Mouse (Mus musculus) c-Kit-positive CD71-positive TER-119-positive erythroid progenitor cells, embryonic 14.5 days (primary cell): ENCODE data around the gene Tgm7.
"Not testable (repeated sequence)": the region's sequence is repeated elsewhere in the genome, so short reads cannot be mapped to it uniquely, and the experiment has no call there.

ENCODE experiments used
- DNase-seq: peaks from one replicate; pipeline ENCODE4 v3.0.0-alpha.2; 2013; ENCODE audit warnings: low spot score

Tgm7 gene

DNA sequence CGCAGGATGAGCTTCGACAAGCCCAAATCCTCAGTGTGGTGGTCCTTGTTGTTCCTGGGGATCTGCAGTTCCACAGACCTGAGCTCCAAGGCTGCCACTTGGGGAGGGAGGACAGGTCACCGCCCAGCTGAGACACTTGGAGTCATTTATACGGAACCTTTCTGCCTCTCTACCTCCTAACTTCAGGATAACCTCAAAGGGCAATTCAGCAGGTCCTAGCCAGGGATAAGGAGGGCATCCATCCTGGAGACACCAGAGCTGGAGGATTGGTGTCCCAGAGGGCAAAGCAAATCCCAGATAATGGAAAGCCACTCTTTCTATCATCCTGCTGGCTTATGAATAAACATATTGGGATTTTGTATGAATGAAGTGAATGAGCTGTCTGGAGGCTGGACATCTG lies at the start of gene Tgm7:
Tgm7 (minus strand) TSS at position 101 of the 400 bp plus-strand sequence.
- no peak for DNase-seq

DNA sequence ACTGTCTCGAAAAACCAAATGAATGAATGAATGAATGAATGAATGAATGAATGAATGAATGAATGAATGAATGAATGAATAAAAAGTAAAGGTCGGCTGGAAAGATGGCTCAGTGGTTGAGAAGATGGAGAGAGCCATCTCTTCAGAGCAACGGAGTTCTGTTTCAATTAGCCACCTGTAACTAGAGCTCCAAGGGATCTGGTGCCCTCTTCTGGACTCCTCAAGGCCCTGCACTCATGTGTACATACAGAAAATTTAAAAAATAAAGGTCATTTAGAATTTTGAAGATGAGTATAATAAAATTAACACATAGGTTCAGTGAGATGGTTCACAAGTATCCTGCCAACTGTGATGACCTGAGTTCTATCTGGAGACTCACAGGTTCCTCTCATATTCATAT lies 43.5 kb upstream of the Tgm7 start:
- no peak for DNase-seq

DNA sequence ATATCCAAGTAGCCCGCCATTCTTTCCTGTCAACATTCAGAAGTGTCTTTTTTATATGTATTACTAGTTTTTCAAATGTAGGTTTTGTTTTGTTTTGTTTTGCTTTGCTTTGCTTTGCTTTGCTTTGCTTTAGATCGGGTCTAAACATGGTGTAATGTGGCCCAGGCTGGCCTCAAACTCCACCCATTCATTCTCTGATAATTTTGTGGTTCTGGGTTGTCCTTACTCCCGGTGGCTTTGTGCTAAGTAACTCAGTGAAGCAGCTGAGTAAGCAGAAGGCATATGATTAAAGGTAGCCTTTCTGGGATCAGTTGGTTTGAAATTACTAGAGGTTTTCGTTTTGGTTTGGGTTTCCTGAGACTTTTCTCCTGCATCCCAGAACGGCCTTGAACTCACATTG lies 40.1 kb upstream of the Tgm7 start:
- DNase-seq: no peak

DNA sequence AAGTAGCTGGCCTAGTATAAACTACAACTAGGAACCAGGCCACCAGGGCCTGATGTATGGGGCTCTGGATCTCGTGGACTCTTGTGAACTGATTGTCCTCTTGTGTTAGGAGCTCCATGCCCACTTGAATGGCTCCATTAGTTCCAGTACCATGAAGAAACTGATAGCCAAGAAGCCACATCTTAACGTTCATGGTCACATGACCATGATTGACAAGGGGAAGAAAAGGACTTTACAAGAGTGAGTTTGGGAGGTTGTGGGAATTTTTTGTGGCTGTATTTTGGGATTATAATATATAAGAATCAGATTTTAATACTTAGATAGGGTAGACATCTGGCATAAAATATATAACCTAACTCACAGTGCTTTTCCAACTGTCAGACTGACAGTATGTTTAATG lies 32.8 kb upstream of the Tgm7 start:
- no peak for DNase-seq

DNA sequence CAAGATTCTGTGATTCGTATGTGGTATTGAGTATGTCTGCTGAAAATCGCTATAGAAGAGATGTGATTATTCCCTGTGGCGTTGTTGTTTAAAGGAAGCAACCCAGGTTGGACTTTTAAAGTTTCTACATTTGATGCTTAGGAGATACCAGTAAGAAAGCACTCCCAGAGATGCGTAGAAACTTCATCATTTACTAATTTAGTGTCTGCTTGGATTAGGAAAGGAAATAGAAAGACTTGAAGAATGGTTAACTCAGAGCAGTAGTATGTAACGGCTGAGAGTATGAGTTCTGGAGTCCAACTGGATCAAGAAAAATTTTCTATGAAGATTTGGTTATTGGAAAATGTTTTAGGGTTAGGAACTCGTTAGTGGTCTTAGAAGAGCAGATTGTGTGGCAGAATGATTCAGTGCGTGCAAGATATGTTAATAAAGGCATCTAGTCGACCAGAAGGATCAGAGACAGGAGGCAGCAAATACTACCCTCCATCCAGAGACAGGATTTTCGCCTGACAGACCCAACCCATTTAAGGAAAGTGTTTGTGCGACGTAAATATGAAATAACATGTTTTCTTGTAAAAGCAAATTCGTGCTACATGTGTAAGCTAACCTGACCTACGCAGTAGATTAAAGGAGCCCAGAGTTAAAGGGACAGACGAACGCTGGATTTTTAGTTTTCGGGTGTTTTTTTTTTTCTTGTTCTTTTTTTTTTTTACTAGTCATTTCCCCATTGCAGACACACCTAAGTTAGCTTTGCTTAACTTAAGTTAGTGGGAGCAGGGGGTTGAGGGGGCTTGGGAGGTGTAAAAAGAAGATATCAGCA lies 31.8 kb upstream of the Tgm7 start:
- peak; percentile 34 for DNase-seq

DNA sequence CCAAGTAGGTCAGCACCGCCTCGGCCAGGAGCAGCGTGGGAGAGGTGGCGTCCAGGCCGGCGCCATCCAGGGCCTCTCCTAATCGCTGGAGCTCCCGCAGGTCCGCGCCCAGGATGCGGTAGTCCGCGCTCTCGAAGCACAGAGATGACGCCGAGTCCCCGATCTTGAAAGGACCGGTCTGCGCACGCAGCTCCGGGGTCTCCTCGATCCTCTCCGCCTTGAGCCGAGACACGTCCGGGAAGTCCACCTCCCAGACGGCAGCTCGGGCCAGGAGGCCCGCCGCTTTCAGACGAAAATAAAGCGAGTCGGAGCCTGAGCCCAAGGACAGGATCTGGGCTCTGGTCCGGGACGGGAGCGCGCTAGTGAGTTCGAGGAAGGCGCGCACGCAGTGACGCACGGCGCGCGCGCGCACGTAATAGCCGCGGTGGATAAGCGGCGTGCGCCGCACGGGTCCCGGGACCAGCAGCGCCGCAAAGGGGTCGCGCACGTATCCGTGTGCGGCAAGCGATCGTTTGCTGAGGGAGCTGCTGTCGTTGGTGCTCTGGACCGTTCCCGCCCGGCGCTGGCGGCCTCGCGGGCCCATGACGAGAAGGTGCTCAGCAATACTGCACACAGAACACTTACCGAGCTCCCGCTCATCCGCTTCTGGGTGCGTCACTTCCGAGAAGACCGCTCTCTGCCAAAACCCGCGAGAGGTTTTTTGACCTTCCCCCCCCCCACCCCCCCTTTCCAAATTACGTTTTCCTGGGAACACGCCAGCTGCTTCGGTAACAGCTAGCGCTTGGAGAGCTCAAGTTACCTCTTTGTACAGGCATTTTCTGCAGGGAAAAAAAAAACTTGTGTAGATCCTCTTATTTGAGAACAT lies 30.7 kb upstream of the Tgm7 start, which contains the start of the genes Adal and Lcmt2:
Adal (plus strand) TSS at position 411 of the 865 bp plus-strand sequence.
Lcmt2 (minus strand) TSS at position 636 of the 865 bp plus-strand sequence.
- peak; percentile 88 for DNase-seq

DNA sequence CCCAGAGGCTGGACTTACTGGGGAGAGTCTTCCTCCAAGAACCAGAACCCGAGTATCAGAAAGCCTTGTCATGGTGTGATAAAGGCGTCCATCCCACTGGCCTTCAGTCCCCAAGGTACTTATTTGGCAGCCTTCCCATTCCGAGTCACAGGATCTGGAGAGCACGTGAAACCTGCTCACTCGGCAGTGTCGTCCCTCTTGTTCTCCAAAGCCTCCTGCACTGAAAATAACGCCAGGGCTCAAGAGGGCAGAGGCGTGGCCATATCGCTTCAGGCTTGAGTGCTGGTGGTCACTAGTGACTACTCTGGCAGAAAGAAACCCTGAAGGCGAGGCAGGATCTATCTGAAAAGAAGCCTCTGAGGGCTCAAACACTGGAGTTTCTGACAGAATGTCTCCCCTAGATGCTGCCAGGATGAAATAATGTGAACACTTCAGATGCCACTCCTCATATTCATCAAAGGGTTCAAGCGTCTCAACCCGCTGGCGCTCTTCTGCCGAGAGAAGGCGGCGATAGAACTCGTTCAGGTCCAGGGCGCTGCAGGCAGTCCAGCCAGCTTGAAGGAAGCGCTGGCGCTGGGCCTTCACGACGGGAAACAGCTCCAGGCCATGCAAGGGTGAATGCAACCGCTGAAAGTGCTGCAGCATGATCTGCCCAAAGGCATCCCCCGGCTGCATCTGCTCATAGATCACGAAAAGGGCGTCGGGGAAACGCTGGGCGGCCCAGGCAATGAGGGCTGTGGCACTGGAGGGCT lies 29.8 kb upstream of the Tgm7 start:
- DNase-seq: no peak

DNA sequence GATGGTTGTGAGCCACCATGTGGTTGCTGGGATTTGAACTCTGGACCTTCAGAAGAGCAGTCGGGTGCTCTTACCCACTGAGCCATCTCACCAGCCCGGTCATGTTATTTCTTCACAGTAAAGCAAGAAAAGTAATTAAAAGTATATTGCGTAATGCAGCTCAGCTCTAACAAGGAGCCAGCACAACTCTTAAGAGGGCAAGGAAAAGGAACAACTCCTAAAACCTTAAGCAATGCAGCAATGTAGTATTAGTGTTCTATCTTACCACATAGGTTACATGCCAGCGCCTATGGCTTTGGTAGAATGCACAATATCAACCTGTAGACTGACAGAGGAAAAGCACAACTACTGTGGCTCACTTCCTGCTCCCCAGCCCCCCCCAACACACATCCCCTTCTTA lies 27.8 kb upstream of the Tgm7 start:
- no peak for DNase-seq

DNA sequence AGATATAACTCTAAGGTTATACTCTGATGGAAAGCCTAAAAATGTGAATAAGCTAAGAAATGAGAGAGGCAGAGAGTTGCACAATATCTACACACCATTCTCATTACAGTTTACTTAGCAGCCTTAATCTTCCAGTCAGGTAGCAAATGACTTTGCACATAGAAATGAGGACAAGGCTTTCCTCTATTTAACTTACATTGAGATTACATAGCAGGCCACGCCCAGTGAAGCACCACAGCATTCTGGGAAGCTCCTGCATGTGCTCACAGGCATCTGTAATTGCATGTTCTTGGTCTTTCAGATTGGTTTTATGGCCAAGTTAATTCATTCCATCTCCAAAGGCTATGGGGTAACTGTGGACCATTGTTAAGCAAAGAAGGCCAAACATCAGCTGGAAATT lies 23.2 kb upstream of the Tgm7 start:
- no peak for DNase-seq

DNA sequence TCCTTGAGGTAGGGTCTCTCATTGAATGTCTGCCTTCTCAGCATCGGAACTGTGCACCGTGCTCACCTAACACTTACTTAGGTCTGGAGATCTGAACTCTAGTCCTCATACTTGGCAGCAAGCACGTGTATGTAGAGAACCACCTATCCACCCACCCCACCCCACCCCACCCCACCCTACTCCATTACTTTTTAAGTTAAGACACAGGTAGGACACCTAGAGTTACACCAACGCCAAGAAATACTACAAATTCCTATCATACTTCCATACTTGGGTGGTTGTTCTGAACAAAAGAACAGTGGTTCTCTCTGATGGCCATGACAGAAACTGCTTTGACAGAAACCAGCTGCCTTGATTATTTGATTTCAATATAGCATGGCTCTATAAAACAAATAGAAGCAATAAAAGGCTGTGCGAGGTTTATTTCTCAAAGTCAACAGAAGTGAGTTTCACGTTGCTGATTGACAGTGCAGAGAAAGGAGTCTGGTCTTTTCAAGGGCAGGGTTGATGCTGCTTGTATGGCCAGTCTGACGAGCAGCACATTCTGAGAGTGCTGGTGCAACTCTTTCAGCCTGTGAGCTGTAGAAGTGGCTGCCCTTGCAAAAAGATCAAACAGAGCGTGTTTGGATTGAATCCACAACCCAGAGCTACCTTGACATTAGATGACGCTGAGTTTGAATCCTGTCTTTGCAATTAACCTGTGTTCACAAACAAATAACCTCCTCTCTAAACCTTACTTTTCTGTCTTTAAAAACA lies 19.4 kb upstream of the Tgm7 start:
- DNase-seq: no peak

DNA sequence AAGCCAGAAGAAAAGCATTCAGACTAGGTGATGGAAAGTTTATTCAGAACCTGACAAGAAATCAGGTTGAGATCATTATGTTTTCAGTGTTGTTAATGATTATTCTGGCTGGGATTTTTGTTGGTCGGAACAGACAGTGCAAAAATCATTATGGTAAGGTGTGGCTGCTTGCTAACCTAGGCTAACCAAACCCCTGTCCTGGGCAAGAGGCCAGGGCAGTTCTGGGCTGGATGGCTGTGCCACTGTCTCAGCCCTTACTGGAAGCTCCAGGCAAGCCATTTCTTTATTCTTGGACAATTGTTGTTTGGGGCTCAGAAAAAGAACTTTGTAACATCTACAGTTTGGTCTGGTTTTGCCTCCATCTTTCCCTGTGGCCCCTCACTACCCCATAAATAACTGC lies 17.9 kb upstream of the Tgm7 start:
- no peak for DNase-seq

DNA sequence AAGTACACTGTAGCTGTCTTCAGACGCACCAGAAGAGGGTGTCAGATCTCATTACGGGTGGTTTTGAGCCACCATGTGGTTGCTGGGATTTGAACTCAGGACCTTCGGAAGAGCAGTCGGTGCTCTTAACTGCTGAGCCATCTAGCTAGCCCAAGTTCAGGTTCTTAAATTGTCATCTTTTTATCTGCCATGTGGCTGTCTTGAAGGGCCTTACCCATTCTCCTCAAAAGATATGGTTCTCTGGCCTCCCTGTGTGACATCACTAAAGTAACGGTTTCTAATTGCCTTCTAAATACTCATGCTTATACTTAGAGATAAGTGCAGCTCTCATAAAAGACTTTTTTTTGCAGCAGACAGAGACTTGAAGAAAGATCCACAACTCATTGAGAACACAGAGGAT lies 16.7 kb upstream of the Tgm7 start:
- DNase-seq: not testable (repeated sequence)

DNA sequence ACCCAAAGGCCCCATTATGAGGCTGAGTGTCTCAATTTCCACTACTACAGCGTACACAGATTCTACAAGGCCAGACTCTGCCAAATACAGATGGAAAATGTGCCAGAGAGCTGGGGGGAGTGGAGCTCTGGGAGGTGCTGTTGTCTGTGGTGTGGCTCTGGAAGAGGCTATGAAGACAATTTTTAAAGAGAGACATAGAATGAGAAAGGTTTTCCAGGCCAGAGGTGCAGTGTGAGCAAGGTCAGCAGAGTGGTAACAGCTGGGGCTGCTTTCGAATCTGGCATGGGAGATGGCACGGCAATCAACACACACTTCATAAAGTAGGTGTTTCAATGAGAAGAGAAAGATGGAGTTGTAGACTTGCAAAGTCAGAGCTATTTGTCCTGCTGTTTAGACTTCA lies 9.7 kb upstream of the Tgm7 start:
- no peak for DNase-seq

DNA sequence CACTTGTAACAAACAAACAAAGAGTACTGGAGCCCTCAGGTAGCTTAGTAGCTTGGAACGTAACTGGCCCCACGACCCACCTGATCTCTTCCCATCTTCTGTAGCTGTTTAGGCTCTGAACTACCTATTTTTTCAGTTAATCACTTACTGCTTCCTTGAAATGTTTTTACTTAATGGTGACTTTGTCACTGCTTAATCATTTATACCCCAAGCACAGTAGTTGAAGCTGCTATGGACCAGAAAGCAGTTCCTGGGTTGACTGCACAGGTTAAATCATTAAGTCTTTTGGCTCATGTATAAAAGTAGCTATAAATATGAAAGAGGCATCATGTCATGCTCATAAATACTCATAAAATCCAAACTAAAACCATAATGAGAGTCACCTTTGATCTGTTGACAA lies 5.8 kb upstream of the Tgm7 start:
- DNase-seq: no peak

DNA sequence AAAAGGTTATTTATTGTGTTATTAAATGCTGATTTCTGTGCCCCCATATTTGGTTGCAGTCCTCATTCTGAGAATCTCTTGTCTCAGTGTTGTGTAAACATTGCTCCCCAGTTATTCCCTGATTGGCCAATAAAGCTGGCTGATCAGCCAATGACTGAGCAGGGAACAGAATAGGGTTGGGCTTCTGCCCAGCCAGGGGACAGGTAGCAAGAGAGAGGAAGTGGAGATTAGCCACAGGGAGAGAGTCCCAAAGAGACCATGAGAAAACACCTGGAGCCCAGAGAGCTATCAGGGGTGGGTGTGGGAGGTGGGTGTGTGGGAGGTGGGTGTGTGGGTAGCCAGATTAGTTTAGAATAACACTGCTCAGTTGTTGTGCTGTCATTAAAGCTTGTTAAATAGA lies 3.7 kb downstream of the Tgm7 start:
- DNase-seq: no peak

DNA sequence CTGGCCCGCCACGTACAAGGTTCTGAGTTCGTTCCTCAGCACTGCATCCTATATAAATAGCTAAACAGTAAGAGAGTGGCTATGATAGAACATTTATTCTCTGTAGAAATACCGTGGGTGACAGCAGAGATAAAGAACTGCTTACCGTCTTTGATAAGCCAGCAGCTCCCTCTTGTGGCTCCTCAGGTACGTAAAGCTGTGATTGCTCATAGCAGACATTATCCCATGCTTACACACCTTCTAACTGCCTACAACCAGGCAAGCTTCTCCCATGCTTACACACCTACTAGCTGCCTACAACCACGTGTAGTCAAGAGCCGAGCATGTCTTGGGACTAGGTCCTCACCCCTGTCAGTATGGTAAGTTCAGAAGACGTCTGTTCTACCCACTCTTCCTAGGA lies 7.5 kb downstream of the Tgm7 start:
- peak; percentile 69 for DNase-seq

DNA sequence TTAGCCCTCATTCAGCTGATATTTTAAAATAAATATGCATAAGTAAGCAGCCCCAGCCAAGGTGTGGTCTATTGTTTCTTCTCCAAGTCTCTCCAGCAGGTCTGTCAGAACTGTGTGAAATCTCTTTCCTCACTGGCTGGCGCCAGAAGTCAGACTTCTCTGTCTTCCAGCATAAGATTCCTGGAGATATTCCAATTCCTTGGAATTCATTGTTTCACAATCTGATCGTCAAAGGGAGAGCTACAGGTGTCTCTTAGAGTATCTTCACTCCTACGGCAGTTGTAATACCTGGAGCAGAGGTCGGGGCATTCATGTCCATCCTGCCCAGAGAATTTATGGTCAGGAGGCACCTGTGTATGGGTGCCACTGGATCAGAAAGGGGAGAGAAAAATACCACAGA lies 19.8 kb downstream of the Tgm7 start:
- no peak for DNase-seq

DNA sequence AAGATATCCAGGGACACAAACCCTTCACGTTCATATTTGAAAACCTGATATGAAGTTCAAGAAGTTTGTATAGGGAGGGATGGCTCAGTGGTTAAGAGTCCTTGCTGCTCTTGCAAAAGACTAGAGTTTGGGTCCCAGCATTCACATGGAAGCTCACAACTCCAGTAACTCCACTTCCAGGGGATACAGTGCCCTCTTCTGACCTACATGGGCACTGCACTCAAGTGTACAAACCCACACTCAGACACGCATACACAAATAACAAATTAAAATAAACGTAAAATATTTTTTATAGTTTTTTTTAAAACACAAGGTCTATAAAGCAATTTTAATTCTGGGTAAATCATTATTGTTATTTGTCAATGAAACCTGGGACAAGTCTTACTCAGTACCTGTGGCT lies 21.1 kb downstream of the Tgm7 start:
- DNase-seq: no peak

DNA sequence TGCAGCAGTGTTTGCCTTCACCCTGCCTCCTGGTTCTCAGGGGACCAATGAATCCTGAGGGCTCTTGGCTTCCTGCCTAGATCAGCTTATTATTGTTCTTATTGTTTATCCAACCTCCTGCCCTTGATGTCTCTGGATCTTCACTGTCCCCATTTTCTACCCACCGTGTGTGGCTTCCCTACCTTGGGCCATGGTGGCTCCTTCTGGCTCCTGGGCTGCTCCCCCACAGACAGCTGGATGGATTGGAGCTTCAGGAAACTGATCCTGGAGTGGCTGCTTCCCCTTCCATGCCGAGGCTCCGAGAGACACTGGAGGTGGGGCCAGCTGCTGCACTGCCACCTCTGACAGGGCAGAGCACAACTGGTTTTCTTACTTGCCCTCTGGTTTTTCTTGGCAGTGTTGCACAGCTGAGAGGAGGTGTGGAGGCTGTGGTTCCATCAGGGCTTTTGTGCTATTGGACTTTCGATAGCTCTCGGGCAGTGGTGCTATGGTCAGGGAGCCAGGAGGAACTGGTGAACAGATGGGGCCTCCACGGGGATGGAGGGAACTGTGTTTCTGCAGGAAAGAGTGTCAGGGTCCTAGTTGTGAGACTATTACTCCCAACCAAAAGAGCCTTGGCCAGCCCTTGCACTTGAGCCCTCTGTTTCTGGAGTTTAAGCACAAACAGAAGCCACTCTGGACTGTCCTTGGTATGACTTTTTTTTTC lies 24.0 kb downstream of the Tgm7 start, which contains the start of gene Tgm5:
Tgm5 (minus strand) TSS at position 362 of the 706 bp plus-strand sequence.
- no peak for DNase-seq

DNA sequence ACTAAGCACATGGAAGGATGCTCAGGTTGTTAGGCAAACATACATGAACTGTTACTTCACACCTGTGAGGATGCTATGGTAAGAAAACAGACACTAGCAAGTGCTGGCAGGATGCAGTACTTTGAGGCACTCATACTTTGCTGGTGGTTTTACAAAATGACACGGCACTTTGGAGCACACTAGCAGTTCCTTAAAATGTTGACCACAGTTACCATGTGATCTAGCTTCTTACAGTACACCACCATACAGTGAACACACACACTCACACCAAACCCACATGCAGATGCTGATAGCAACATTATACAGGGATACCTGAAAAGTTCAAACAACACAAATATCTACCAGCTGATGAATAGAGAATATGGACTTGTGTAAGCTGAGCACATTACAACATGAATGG lies 27.0 kb downstream of the Tgm7 start:
- no peak for DNase-seq

DNA sequence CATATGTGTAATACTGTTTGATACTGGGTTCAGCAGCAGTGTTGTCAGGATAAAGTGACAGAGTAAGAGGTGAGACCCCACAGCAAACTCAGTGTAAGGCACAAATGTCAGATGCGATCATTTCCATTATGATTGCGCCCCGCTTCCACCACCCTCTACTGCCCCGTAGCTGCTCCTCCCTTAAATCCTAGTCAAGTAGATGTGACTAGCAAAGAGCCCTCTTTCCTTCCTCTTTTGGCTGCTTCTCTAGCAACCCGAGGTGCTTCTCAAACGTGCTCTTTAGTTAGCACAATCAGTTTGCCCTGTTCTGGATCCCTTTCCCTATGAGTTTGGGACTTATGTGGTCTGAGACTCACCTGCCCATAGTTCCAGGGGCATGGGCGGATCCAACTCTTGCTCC lies 34.8 kb downstream of the Tgm7 start:
- no peak for DNase-seq
